Mouse (Mus musculus) urinary bladder, postnatal 4 days (tissue): ENCODE results near the gene Epb41.

Source experiments
- DNase-seq, 2 experiments: peaks; one replicate each; pipeline ENCODE4 v3.0.0; 2021 to 2022; ENCODE audit warnings: low spot score in 2 of 2

The Epb41 gene

DNA sequence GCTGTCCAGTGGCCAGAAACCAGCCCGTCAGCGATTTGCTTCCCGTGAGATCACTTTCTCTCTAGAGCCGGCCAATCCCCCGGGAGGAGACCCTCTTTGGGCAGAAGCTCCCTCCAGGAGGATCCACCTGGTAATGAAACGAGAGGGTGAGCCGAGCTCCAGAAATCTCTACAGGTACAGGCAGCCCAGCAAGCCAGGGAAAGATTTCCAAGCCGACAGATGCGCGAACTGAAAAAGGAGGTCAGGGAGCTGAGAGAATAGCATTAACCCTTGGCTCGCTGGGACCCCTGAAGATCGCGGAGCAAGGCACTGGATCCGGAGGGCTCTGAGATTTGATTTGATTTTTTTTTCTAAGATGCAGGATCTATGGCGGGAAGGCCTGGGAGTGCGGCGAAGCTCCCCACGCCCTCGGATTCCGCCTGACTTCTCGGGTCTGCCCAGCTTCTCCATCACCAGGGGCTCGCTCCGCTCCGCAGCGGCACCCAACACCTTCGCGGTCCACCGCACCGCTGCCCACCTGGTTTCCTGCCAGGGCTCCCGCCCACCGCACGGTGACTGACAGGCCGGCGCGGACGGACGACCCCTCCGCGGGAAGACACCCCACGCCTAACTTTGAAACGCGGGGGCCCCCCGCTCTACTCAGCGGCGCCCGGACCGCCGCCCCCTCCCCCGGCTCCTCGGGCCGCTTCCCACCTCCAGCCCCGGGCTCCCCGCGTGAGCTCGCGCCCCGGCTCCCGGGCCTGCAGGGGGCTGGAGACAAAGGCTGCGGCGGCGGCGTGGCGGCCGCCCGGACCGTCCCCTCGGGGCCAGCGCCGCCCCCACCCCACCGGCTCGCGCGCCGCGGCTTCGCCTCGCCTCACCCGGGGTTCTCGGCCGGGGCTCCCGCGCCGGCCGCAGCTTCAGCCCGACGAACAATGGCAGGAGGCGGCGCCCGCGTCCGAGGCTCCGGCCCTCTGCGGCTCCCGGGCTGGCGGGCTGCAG lies 26.8 kb downstream of the Epb41 start:
- peak in 1 of 2 experiments; percentile 37 for DNase-seq

DNA sequence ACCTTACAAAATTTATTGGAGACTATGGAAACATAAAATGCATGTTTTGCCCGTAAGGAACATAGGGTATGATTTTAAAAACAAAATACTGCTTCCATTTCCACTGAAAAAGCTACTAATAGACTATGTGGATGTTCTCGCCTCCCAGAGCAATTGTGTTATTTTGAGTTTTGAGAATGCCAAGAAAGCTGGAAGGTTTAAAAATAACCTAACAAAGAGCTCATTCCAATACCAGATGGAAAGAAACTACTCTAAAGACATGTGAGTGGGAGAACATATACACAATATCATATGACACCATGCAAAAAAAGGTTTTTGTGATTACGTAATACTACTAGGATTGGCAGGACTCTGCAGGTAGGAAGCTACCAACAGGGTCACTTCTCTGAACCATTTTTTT lies 31.4 kb downstream of the Epb41 start:
- DNase-seq = no peak

DNA sequence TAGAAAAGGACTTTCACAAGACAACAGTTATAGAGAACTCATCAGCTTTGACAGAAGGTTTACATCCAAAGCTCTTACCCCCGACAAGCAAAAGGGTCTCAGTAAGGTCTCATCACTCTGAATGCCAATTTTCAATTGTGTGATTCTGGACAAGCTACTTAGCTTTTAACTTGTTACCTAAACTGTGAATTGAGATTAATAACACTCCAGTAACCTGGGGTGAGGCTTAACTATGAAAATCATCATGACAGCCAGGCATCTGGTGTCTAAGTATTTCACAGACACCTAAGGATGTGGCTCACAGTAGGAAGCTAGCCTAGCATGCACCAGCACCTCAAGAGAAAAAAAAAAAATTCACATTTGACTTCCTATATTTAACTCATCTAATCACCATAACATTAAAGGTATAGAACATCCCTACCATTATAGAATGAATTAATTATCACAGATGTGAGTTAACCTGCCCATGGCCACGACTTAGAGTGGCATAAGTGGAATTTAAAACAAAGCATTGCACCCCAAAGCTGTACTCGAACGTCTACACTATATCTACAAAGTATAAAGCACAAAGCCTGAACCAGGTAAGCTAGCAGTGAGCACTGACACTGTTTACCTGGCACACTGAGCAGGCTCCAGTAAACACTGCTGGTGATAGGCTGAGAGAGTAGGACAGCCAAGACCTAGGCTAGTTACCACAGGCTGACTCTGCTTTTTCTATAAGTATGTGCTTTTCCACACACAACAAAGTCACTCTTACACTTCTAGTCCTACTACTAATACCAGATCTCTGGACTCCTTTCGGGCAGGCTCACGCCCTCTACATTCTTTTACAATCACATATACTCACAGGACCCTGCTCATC lies 33.4 kb downstream of the Epb41 start:
- no peak for DNase-seq

DNA sequence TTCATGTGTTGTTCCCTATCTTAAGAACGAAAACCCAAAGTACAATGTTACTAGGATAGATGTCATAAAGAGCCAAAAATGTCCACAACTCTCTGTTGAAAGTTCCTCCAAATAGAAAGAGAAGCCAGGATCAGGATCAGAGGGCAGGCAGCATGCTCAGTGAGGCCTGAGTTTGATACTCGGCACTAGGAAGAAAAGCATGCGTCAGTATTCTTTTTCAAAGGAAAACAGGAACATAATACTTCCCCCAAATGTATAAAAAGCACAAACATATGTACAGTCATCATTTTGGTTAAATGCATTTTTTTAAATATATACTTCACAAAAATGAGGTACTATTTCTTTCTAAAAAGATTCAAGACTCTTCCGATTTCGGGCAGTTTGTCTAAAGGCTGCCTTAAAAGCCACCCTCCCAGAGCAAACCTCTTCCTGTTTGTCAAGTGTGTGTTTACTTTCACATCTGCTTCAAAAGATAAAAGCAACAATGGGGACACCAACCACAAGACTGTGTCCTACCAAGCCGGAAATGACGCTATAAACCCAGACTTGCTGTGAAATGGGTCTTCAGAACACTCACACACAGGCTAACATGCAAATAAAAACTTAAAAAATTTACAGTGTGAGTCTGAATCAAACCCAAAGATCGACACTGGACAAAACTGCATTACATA lies 35.0 kb downstream of the Epb41 start:
- DNase-seq = no peak

DNA sequence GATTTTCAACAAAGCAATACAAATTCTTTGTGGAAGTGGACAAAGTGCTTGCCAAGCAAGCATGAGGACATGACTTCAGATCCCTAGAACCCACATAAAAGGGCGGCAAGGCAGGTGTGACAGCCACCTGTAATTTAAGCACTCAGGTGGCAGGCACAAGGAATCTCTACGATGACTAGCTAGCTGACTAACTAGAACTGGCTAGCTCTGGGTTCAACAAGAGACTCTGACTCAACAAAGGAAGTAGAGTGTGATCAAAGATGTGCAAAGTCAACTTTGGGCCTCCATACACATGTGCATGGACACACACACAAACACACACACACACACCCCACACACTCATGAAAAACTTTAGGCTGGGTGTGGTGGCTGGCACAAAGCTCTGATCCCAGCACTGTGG lies 35.6 kb downstream of the Epb41 start:
- no peak for DNase-seq

DNA sequence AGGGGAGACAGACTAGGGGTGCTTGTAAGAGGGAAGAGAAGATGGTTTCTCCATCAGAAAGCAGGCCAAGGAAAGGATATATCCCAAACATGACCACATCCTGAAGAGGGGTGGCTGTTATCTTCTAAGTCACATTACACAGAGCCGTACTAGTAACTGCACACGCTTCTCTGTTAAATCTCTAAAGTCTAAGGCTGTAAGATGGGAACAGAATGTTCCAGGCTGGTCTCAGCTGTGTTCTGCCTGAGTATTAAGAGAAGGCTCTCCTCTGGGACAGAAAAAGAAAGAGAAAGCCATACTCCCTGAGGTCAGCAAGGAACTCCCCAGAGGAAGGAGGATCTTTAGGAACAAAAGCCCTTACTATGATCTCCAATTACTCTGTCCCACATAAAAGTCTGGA lies 36.3 kb downstream of the Epb41 start:
- DNase-seq = no peak

DNA sequence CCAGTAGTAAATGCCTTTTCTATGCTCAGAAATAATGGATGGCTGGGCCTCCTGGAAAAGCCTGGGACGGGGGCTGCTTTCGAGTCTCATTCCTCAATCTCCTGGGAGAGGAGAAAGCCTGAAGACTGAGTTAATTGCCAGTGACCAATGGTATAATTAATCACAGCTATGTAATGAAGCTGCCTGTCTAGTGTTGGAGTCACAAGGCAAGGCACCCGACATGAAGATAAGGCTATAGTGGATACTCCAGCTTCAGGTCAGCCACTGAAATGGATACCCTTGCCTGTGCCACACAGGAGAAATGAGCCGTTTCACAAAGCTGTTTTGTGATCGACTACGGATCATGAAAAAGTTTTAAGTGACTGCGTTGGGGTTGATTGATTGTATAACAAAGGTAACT lies 37.1 kb downstream of the Epb41 start:
- DNase-seq = no peak

DNA sequence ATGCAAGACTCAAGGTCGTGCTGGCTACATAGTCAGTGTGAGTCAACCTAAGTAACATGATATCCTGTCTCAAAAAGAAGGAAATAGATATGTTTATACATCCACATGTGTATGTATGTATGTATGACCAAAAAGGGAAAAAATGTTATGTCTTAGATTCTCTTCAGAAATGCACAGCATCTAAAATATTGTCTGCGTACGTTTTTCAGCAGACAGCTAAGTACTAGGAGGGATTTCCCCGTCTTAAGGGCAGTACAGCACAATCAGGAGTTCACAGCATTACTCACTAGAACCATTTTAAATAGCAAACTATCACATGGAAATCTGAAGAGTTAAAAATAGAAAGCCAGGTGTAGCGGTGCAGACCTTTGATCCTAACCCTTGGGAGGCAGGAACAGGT lies 38.0 kb downstream of the Epb41 start:
- DNase-seq = no peak

DNA sequence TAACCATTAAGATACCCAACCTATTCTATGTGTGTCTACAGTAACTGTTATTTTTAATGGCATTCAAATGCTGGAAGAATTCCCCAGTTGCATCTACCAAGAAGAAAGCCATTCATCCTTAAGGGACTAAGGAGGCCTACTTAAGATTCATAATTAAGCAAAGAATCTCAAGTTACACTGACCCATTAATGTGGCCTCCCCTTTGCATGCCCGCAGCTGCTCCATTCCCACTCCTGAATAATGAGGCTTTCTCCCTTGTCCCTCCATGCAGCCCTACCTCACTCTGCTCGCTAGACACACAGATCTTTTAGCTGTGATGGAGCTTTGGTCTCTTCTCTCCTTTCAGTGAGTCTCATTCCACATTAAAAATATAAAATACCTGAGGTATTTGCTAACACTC lies 40.9 kb downstream of the Epb41 start:
- no peak for DNase-seq

DNA sequence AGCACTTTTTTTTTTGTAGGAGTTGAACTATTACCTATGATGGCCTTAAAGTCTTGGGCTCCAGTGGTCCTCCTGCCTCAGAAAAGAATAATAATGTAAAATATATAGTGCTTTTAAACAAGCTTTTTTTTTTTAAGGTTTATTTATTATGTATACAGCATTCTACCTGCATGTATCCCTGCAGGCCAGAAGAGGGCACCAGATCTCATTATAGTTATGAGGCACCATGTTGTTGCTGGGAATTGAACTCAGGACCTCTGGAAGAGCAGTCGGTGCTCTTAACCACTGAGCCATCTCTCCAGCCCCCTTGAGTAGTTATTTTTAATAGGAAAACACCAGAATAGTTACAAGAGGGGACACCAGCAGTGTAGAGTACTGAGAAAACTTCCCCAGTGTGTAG lies 41.9 kb downstream of the Epb41 start:
- DNase-seq = no peak

DNA sequence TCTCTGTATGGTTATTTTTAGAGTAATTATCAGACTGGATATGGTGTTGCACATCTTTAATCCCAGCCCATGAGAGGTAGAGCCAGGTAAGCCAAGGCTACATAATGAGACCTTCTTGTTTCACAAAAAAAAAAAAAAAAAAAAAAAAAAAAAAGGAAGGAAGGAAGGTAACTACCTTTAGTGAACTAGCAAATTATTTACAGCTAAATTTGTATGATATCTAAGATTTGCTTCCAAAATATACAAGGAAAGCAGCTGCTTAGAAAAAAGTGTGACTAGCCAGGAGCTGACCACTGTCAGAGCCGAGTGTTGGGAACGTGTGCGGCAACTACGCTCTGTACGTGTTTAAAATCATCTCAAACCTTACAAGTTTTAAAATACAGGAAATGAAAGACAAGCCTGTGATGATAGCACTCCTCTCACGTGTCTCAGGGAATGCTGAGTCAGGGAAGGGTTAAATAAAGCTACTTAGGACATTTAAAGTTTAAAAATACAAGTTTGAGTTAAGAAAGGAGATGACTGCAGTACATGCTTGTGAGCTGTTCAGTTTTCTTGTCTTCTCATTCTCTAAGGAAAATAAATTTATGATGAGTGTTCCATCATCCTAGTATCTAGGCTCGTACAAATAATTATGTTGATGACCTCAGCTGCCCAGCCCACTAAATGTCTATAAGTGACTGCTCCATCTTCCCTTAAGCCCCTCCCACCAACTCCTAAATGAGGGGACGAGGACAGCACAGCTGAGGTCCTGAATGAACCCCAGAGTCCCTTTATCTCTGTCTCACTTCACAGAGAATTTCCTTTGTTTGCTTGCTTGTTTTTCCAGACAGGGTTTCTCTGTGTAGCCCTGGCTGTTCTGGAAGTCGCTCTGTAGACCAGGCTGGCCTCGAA lies 45.0 kb downstream of the Epb41 start:
- DNase-seq = no peak

DNA sequence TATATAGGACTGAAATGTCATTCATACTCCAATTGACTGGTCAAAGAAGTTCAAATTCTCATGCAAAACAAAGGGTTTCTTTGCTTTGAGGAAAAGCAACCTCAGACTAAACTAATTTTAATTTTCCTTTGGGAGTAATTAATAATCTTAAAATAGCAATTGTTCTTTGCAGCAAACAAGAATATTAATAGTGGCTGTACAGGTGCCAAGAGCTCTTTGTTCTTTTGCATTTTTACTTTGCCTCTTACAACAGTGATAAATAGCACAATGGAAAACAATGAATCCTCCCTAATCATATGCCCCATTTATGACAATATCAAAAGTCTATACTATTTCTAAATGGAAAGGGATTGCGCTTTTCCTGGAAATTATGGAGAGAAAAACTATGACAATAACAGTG lies 47.3 kb downstream of the Epb41 start:
- DNase-seq = no peak

DNA sequence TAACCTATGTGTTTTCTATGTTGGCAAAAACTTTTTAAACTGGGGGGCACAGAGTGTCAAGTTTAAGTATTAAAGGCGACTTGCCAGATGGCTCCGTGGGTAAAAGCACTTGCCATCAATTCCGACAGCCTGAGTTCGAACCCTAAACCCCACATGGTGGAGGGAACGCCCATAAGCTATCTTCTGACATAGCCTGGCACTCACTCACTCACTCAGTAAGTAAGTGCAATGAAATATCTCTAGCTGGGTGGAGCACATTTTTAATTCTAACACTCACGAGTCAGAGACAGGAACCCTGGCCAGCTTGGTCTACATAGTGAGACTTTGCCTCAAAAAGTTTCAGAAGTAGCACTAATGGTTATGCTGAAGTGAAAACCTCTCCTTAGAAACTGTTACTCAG lies 48.0 kb downstream of the Epb41 start:
- DNase-seq = no peak

DNA sequence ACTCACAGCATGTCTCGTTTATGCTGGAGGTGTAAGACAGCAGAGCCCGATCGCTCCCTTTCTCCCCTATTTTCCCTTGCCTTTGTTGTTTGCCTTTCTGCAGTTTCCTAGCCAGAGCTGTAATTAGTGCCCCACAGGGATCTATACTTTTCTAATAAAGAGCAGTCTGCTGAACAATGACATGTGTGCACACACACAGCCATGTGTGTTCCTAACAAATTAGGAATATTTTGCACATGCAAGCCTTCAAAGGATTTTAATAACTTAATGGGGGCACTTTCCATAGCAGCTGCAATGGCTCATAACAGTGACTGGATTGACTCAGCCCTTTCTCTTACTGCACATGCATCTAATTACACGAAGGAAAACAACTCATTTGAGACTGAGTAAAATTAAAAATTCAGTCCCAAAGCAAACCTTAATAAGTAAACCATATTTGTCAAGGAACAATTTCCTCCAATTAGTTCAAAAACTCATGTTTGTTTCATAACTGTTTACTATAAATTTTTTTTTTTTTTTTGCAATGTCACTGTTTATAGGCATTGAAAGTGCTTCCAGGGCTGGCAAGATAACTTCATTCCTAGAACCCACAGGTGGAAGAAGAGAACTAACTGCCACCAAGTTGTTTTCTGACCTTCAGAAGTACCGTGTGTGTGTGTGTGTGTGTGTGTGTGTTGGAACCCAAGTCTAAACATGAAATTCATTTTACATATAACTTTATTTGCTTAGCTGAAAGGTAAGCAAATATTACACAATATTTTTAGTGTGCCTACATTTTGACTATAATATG lies 49.2 kb downstream of the Epb41 start:
- DNase-seq = no peak

DNA sequence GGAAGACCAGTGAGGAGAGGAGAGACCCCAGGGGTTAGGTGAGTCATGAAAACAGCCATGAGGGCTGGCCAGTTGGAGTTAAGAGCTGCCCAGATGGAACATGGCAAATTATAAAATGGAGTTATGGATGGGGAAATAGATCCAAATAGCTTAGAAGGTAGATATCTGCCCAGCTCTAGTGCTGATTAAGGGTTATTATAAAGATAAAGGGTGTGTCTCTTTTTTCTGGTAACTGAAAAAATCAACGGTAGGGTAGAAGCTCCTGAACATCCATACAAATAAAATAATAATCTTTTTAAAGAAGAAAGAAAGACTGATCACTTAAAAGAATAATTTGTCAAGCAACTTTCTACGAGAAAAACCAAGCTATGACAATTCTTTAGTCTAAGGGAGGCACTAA lies 49.9 kb downstream of the Epb41 start:
- DNase-seq = no peak

DNA sequence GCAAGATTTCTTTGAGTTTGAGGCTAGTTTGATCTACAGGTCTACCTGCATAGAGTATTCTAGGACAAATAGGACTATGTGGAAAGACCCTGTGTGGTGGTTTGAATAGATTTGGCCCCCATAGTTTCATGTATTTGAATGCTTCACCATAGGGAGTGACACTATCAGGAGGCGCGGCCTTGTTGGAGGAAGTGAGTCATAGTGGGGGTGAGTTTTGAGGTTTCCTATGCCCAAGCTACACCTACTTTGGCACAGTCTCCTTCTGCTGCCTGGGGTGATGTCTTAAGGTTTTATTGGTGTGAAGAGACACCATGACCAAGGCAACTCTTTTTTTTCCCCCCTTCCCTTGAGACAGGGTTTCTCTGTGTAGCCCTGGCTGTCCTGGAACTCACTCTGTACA lies 51.3 kb downstream of the Epb41 start:
- no peak for DNase-seq

DNA sequence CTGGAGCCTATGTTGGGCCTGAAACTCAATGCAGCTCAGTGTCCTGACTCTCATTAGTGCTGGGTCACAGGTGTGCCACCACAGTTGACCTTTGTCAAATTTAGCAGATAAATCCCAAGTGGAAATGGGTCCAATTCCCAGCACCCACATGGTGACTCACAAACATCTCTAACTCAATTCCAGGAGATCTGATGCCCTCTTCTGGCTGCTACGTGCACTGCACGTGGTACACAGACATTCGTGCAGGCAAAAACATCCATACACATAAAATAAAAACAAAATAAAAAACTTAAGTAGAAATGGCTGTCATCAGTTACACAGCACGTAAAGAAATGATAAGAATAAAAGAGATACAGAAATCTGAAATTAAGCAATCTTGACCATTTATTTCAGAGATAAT lies 52.5 kb downstream of the Epb41 start:
- DNase-seq = no peak

DNA sequence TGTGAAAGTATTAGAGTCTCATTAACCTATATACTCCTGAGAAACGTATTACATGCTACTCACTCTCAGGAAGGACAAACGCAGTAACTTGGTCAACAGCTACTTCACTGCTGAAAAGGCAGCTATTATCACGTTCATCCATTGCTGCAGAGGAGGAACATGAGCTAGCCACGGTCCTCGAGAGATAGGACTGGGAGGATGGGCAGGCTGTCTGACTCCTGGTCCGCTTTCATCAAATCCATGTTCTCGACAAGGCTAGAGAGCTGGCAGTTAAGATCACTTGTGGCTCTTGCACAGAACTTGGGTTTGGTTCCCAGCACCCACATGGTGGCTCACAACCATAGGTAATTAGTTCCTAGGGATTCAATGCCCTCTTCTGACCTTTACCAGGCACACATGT lies 53.2 kb downstream of the Epb41 start:
- DNase-seq = no peak

DNA sequence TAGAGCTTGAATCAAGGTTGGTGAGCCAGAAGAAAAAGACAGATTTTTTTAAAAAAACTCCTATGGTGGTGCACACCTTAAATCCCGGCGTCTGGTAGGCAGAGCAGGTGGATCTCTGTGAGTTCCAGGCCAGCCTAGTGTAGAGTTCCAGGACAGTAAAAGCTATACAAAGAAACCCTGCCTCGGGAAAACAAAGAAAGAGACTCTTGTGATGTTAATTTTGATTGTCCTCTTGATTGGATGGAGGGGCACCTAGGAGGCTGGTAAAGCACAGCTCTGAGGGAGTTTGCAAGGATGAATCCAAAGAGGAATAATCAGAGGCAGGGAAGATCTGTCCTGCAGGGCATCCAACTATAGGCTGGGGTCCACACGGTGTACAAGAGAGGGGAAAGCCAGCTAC lies 56.6 kb downstream of the Epb41 start:
- DNase-seq = no peak

DNA sequence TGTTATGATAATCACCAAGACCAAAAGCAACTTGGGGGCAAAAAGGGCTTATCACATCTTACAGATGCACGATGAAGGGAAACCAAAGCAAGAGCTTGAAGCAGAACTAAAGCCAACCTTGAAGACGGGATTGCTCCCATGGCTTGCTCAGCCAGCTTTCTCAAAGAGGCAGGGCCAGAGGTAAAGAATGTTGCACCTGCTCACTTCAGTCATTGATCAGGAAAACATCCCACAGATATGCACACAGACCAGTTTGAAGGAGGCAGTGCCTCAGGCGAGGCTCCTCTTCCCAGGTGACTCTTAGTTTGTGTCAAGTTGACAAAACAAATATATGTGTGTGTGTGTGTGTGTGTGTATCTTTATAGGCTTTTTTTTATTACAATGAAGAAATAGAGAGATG lies 59.7 kb downstream of the Epb41 start:
- DNase-seq = no peak
